Mouse (Mus musculus) gastrocnemius, postnatal 25 days (tissue): ENCODE measurements around the gene Vmp1. TPM values are rescaled to one million over a fixed set of nuclear protein-coding genes. Genes with fewer than 3 reads are reported as not detected.

Experiments used
- DNase-seq: peaks from one replicate; pipeline ENCODE4 v3.0.0; 2022
- total RNA-seq, 2 experiments: library from RNA; stranded (reverse); gene quantifications; 1 replicate in 1 of 2; 2 replicates in 1 of 2; pipeline ENCODE4 v1.2.3; 2021

The Vmp1 gene
- total RNA-seq, 2 experiments from 2014 or later, result 83.0 to 89.8 TPM

DNA sequence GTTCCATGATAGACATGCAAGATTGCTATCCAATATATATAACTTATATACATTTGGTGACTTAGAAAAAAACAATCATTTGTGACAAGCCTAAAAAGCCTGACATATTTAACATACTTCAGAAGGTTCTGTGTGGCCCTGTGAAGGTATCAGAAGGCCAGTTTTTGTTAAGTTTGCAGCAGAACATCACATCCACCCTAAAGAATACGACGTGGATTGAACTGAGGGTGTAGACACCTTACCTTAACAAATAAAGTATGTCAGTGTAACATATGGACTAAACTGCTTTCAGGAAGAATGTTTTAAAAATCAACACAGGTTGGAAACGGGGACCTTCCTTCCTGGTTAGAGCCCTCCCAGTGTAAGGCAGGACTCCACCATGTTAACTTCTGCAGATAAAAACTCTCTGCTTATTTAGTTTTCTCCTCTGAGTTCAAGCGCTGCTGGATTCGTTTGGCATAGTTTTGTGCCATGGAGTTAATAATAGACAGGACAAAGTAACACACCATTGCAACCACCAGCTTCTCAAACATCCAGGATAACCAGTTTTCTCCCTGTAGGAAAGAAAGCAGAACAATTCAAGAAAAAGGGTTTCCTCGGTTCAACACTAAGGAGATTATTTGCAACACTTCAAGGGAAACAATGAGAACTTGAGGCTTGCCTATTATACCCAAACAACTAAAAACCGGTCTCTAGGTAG, 98.6 kb downstream of the Vmp1 start:
- no peak for DNase-seq

DNA sequence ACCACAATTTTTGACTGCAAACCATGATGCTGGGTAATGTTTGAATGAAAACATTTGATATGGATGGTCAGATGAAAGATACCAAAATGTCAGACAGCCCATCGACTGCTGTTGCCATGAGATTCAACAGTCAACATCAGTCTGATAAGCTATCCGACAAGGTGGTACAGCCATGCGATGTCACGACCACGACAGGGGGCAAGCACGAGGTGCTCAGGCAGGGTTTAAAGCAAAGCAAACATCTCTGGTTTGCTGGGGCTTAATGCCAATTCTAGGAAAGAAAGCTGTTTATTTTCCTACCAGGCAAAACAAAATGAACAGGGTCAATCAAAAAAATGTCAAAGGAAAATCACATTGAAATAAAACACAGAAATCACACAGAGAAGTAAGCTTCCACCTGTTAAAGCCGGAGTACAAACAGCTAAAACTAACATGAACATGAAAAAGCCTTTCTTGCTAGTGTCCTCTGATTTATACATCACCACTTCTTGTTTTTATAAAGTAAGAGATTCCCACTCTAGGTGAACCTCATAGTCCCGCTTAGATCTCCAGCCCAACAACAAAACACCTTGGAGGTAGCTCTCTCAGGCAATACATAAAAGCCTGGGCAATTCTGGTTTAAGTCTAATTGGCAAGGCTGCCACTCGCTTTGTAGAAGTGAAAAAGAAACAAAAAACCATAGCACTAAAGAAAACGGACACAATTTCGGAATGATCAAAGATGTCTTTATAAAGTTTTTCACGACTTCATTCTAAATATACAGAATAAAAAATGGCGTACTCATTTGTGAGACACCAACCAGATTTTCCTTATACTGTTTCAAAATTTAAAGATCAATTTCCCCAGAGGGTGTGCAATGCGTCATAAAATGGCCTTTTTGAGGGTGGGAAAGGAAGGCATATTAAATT, 99.4 kb downstream of the Vmp1 start:
- no peak for DNase-seq

DNA sequence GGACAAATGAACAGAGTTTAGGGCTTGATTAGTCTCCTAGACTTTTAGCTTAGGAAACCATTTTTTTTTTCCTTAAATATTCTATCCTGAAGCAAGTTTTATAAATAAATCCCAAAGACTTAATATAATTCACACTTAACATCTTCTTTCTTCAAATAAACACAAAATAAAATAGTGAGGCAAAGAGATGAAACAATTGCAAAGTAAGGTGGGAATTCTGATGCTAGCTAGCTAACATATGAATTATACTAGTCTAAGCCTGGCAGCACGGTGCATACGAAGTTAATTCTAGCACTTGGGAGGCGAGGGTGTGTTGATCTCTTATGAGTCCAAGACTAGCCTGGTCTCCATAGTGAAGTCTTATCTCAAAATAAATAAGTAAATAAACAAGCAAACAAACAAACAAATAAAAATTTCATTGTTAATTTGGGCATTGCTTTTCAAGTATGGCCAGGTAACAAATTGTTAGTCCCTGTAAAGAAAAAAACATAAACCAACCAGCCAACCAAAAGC, 100.3 kb downstream of the Vmp1 start:
- DNase-seq, result no peak

DNA sequence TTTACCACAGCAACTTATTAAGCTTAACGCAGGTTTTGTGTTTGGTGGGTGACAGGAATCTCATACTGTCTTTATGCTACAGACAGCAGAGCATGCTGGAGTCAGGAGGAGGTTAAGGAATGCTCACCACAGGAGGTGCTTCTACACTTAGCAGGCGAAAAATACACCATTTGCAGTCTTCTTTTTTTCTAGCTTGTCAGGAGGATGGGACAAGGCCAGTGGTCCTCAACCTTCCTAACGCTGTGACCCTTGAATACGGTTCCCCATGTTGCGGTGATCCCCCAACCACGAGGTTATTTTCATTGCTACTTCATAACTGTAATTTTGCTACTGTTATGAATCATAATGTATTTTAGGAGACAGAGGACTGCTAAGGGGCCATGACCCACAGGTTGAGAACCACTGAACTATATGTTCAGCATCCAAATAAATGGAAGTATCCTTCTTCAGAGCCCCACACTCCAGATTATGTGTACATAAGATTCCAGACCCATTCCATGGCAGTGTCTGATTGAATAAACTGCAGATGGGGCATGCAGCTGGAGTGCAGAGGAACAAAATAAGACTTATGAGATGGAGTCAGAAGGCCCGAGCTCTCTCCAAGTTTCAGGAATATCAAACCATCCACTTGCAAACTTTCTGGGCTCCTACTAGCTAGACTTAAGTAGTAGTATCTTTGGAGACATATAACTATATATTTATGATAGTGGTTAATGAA, 100.9 kb downstream of the Vmp1 start:
- no peak for DNase-seq

DNA sequence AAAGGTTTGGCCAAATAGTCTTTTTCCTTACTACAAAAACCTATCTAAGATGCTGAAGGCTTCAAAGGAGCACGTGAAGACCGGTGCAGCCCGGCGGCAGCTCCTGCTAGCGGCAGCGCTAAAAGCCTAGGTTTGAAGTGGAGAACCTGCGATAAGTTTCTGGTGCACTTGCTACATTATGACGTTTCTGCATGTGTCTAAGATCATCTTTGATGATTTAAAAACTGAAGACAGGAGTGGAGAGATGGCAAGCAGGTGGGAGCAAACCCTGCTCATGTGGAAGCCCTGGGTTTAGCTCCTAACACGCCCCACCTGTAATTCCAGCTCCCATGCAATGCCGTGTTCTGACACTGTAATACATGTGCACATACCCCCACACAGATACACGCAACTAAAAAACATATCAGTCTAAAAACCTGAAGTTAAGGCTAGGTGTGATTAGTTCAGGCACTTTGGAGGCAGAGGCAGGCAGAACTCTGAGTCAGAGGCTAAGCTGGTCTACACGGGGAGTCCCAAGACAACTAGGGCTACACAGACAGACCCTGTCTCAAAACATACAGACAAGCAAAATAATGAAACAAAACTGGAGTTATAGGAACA, 101.6 kb downstream of the Vmp1 start:
- no peak for DNase-seq

DNA sequence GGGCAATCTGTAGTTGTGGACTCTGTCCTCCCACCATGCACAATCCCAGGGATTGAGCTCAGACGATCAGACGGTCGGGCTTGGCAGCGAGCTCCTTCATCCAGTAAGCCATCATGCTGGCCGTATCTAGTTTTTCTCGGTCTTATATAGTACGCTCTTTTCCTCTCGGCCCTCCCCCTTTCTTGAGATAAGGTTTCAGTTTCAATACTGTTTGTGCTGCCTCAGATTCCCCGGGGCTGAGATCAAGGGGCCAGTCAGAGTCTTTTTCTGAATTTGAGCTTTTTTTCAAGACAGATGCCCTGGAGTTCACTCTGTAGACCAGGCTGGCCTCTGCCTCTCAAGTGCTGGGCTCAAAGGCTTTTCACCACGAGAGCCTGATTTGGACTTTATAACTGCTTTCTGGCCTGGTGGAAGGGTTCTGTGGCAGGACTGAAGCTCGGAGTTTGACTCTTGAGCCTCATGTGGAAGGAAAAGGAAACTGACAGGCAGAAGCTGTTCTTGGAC, 102.3 kb downstream of the Vmp1 start:
- DNase-seq, result peak; percentile 39

DNA sequence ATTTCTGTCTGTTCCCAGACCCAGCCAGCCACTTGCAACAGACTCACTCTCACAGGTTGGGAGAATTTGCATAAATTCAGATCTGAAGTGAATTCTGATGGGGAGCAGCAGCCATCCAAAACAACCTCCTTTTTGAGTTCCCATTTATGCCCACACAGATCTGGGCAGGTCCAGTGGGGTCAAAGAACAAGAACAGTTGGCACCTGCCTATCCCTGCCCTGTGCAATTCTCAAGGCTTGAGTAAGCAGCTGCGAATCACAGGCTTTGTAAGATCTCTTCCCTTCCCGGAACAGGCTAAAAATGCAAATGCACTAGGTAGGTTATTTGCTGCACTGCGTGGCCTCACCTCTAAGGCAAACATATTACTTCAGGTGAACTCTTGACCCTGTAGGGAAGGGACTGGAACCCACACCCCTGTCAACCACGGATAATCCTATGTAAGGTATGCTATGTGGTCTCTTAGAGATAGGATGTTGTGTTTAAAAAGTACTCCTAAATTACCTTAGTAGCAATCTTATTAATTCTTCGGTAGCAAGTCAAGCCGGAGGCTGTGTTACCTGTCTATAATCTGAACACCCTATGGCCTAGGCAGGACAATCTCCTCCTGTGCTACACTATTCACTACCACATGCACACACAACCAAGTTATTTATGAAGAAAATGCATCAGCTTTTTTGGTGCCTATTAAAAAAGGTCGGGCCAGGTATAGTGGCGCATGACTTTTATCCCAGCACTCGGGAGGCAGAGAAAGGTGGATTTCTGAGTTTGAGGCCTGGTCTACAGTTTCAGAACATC, 103.1 kb downstream of the Vmp1 start:
- no peak for DNase-seq

DNA sequence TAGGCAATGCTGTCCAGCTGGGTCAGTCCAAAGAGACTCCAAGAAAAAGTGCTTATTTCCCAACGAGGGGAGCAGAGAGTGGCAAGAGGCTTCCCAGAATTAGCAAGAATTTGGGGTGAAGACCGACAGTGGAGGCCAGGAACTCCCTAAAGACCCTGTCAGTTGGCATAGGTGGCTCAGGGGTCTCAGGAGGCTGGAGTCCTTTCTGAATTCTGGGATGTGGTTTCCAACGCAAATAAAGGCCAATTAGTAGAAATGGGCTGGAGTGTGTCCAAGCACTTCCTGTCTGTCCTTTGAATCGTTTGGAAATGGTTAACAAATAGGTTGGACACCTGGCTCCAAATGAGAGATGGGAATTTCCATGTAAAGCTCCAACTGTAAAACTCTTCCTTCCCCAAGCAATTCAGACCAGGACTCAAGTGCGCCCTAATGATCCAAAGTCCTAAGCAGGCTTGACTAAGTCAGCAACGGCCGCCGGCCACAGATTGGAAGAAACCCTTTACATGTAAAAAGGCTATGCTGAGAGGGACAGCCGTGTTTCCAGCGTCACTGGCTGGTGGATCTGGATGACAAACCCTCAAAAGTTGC, 103.8 kb downstream of the Vmp1 start:
- DNase-seq, result no peak

DNA sequence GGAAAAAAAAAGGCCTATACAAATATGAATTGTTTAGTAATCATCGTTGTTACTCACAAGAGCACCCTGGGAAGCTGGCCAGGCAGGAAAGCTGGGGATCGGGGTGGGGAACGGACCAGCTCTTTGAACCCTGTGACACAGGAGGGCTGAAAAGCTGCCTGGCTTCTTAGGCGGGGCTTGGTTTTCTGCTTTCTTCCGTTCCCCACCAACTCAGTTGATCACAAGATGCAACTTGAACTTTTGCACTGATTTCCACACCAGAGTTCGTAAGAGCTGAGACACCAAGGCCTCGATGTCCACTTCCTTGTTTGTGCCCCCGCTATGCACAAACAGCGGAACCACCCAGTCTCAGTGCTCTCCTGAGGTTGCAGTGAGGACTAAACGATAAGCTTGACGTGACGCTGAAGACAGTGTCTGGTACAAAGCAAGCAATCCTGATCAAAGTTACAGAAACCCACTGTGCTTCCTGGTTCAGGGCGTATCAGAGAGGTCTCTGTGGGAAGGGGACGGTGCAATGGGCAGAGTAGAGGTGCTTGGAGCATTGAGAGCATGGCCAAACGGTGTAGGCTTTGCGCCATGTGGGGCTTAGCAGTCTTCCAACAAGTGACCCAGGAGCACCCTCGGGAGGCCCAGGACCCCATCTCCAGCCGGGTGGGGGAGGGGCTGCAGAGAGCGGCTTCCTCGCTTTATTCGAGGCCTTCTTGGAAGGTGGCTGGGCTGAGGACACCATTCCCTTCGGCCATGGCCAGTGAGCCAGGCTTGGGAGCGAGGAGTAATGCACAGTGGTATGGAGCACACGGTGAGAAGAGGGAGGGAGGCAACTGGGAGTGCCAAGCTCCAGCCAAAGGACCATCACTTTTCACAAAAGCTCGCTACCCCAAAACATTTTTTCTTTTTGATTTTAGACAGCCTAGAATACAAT, 104.6 kb downstream of the Vmp1 start:
- DNase-seq, result peak; percentile 63

DNA sequence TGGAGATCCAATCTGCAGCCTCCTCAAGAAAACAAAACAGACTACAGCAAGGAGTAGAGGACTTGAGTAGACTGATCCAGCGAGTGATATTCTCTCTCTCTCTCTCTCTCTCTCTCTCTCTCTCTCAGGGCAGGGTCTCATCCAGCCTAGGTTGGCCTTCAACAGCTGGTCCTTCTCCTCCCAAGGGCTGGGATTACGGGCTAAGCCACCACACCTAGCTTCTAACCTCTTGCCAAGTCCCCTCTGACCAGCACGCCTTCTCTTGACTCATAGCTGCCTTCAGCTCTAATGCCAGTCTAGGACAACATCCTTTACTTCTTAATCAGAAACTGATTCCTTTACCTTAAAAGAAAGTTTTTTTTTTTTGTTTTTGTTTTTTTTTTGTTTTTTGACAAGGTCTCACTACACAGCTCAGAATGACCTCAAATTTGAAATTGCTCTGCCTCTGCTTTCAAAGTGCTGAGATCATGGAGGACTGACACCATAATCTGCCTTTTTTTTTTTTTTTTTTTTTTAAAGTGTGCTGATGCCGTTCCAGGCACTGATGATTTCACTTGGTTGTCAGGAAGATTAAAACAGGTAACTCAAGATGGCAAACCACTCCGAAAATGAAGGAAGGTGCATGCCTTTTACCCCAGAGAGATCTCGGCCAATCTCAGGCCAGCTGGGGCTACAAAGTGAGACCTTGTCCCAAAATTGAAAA, 105.4 kb downstream of the Vmp1 start:
- no peak for DNase-seq

DNA sequence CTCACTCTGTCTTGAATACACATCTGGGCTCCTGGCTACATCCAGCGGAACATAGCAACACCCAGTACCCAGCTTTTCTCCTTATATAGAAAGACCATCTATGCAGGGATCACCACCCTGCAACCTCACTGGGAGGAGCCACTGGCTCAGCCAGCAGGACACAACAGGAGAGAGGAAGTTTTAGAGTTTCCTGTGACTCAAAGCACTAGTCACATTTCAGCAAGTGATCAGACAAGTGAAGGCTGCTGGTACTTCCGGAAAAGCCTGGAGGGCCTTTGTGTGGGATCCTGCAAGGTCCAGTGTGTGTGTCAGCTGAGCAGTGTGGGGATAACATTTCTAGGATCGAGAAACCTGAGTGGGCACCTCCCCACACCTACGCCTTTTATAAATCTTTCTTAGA, 106.4 kb downstream of the Vmp1 start:
- peak; percentile 40 for DNase-seq

DNA sequence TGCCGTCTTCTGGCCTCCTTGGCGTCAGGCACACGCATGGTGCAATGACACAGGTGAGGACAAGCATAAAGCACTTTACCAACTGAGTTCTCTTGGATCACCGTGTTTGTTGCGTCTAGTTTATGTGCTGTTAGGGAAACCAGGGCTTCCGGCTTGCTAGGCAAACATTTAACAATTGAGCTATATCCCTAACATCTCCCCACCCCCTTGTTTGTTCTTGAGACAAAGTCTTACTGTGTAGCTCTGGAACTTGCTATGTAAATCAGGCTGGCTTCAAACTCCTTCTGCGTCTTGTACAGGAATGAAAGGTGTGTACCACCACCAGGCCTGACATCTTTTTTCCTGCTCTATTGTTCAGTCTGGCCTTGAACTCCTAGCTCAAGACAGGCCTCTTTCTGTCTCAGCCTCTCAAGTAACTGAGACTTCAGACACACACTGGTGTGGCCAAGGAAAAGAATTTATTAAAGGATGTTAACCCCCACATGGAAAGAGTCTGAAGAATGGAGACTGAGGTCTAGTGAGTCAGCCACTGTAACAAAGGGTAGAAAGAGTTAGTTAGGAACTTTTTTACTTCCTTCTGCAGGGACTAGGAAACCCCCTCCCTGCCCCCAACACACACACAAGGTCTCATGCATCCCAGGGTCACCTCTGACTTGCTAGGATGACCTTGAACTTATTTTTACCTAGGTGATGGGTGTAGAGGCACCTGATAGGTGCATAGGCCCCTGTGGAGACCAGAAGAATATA, 107.8 kb downstream of the Vmp1 start:
- DNase-seq, result no peak

DNA sequence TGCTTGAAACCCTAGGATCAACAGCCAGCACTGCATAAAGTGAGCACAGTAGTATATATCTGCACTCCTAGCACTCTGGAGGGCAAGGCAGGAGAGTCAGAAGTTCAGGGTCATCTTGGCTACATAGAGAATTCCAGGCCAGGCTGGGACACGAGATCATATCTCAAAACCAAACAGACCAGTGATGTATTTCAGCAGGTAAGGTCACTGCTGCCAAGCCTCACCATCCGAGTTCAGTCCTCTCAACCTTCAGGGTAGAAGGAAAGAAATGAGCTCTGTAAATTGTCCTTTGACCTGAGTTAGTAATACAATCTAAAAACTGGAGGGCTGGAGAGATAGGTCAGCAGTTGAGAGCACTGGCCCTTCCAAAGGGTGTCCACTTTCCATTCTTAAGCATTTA, 109.2 kb downstream of the Vmp1 start:
- DNase-seq, result no peak

DNA sequence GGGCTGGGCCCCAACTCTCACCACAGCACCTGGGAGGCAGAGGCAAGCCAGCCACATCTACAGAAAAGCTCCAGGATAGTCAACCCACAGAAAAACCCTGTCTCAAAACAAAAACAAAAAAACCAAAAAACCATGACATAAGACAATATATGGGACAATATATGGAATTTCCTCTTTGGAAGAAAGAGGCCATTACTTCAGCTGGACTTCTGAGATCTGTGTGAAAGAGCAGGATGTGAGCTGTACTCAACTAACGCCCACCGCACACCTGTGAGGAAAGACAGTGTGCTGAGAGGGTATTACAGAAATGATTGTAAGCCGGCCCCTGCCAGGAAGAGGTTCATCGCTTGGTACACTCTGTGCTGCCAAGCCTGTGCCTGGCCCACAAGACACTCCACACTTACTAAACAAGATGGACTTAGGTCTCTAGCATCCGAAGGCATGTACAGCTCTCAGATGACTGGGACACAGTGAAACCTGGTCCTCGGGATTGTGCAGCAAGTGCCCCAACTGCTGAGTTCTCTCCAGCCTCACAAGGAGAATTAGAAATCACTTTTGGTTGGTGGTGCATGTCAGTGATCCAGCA, 109.9 kb downstream of the Vmp1 start:
- DNase-seq, result peak; percentile 43

DNA sequence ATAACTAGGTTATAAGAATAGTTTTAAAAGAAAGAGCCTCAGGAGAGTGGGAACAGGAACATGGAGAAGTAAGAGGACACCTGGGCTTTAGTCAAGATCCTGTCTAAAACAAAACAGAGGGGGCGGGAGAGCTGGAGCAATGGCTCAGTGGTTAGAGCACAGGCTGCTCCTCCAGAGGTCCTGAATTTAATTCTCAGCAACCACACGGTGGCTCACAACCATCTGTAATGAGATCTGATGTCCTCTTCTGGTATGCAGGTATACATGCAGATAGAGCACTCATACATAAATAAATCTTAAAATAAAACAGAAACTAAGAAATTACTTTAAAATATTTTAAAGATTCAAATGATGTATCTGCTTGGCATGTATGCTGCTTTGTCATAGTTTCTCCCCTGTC, 111.0 kb downstream of the Vmp1 start:
- DNase-seq, result no peak

DNA sequence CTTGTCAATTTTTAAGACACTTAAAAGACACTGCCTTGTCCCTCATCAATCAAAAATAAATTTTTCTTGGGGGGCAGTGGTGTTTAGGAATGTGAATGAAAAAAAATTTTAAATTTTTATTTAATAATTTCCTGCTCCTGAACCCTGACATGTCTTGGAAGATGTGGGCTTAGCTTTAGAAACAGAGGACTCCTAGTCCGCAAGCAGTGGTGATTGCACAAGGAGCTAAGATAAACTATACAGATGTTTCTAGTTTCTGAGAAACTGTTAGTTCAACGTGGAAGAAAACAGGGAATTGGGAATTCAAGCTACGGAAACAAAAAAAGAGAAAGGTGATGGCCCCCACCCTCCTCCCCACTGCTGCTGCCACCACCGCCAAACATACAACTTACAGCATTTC, 111.8 kb downstream of the Vmp1 start:
- DNase-seq, result no peak

DNA sequence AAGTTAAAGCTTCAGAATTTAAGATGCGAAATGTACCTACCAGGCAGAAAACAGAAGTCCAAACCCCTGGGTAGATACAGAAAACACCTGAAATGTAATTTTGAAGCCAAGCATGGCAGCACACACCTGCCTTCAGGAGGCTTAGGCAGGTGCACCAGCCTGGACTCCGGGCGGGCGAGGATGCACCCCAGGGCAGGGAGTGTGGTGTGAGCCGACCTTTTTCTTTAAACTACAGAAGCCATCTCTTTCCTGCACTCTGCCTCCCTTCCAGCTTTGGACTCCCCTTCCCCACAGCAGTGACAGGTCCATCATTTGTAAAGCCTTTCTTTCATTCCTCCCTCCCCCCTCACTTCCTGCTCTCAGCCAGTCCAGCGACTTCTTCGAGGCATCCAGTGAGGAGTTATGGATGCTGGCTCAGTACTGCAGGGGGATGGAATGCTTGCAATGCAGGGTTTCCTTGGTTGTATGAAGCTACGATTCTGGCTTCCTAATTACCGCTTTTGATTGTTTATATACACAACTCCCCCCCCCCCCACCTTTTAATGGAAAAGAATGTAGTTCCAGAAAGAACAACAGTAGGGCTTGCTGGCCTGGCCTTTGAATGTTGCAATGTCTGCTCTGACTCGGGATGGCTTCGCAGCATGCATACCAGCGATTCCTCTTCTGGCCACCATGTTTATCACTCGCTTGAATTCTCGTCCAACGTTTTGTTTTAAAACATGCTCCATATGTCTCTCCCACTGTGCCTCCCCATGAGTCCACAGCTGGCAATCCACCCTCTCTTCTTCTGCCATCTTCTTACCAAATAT, 112.4 kb downstream of the Vmp1 start:
- no peak for DNase-seq
